Mouse (Mus musculus) embryonic facial prominence, embryonic 14.5 days (tissue): ENCODE measurements at regions not wholly inside any gene's neighbourhood (a gene's known extent, or its start where the extent isn't known, plus 50 kb on each side); places are given as distances from the start of the nearest gene placed in this dataset.

ENCODE experiments used
- ATAC-seq: fragments of 200-750 bp; cut with Nextera tagmentation; 2 replicates; pipeline ENCODE4 v1.8.0; 2017; ENCODE audit warnings: low read depth, moderate number of reproducible peaks, moderate TSS enrichment
- DNase-seq: peaks from one replicate; pipeline ENCODE4 v3.0.0-alpha.2; 2015; ENCODE audit warnings: low spot score
- H3K27ac ChIP-seq: fragments of 300-500 bp; sonication (generic); replicated peaks from 2 replicates; pipeline ENCODE4 v1.5.1; 2014; ENCODE audit warnings: low read depth, mild to moderate bottlenecking, low read length, moderate library complexity
- H3K27me3 ChIP-seq: fragments of 300-500 bp; sonication (generic); replicated peaks from 2 replicates; pipeline ENCODE4 v1.6.1; 2014; ENCODE audit warnings: low read length; ENCODE audit not compliant: control insufficient read depth, insufficient read depth
- H3K36me3 ChIP-seq: fragments of 300-500 bp; sonication (generic); 2 replicates; pipeline ENCODE4 v1.6.1; 2014; ENCODE audit warnings: low read length, mixed read lengths; ENCODE audit not compliant: control insufficient read depth, insufficient read depth
- H3K4me1 ChIP-seq: fragments of 300-500 bp; sonication (generic); 2 replicates; pipeline ENCODE4 v1.6.1; 2014; ENCODE audit warnings: antibody characterized with exemption, low read length; ENCODE audit not compliant: control insufficient read depth, insufficient read depth
- H3K4me2 ChIP-seq: fragments of 300-500 bp; sonication (generic); 2 replicates; pipeline ENCODE4 v1.6.1; 2014; ENCODE audit warnings: low read depth, mild to moderate bottlenecking, low read length, moderate library complexity, mixed read lengths
- H3K4me3 ChIP-seq: fragments of 300-500 bp; sonication (generic); 2 replicates; pipeline ENCODE4 v1.5.1; 2014; ENCODE audit warnings: low read depth, mild to moderate bottlenecking, low read length
- H3K9ac ChIP-seq: fragments of 300-500 bp; sonication (generic); 2 replicates; pipeline ENCODE4 v1.6.1; 2014; ENCODE audit warnings: low read depth, mild to moderate bottlenecking, low read length, moderate library complexity, mixed read lengths
- H3K9me3 ChIP-seq: fragments of 300-500 bp; sonication (generic); 2 replicates; pipeline ENCODE4 v1.6.1; 2016; ENCODE audit warnings: low read length; ENCODE audit not compliant: control insufficient read depth
- WGBS: fragments of 180-500 bp; shearing (Covaris S2); extraction: QIAGEN DNeasy Blood & Tissue Kit; methylation state at CpG from one replicate; pipeline ENCODE4 v1.1.7; 2014; 5-methylcytosine and 5-hydroxymethylcytosine counted together

DNA sequence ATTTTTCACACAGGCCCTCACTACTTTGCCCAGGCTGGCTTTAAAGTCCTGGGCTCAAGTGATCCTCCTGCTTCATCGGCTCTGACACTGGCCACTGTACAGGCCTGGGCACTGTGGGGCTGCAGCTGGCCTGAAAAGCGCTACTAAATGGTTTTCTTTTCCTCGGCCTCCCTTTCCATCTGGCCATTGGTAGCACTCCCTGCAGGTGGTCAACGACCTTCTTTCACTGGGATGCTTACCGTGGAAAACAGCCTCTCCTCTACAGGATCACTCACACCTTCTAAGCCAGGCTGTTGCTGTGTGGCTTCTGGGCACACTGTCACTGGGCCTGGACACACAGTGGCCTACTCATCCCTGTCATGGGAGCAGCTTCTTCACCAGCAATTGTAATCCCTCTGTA, 298.5 kb upstream of the 4930535I16Rik start:
- H3K27me3 ChIP-seq = no peaks in the 10 kb centered on the region
- no peak overlapping the region for H3K27ac ChIP-seq

DNA sequence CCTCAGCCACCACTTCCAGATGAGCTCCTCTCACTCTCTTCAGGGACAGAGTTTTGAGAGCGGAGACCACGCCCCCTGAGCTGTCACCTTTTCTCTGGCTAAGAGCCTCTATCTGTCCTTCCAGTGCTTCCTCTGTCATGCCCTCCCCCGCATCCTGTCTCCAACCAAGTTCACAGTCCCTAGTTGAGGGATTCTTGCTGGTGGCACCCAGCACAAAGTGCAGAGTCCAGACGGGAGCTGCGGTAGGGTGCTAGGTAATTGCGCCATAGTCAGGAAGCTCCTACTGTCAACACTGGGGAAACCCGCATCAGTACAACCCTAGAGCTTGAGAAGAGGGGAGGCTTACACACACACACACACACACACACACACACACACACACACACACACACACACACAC, 297.3 kb upstream of the 4930535I16Rik start:
- Histone ChIP-seq H3K36me3 (no peaks in the 10 kb centered on the region), H3K4me2 (no peak overlapping the region), H3K27me3 (no peaks in the 10 kb centered on the region), H3K9ac (no peak overlapping the region), H3K27ac (no peak overlapping the region), H3K4me3 (no peak overlapping the region), H3K9me3 (no peaks in the 10 kb centered on the region), H3K4me1 (peaks cover 5% of the 10 kb centered on the region)
- no peak for ATAC-seq
- no peak for DNase-seq
- WGBS = 80% methylated on average over 7 of the region's 7 CpGs

More for the DNA sequence above, 298.5 kb upstream of the 4930535I16Rik start:
- no peaks in the 10 kb centered on the region for H3K9me3 ChIP-seq
- no peak overlapping the region for H3K9ac ChIP-seq
- H3K4me3 ChIP-seq = no peak overlapping the region
- H3K4me2 ChIP-seq = no peak overlapping the region
- ATAC-seq = no peak
- no peak for DNase-seq
- H3K36me3 ChIP-seq = no peaks in the 10 kb centered on the region
- 45% methylated on average over 5 of the region's 5 CpGs for WGBS
- H3K4me1 ChIP-seq = peaks cover 5% of the 10 kb centered on the region

DNA sequence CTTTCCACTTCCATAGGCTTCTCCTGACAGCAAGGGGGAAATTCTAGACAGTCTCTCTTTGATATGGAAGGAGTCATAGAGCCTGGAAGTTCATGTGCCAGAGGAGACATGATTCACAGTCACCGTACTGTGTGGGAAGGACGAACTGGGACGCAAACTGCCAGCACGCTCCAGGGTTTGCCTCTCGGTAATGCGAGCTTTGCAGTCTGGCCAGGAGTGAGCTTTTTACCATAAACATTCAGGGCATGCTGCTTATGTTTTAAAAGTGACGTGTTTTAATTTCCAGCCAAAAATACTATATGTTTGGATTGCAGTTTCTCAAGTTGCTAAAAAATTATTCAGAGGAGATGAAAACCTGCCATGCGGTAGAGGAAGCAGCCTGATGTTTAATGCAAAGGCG, 292.3 kb upstream of the 4930535I16Rik start:
- Histone ChIP-seq H3K9ac (no peak overlapping the region), H3K36me3 (no peaks in the 10 kb centered on the region), H3K27me3 (no peaks in the 10 kb centered on the region), H3K9me3 (no peaks in the 10 kb centered on the region), H3K4me3 (no peak overlapping the region), H3K27ac (no peak overlapping the region), H3K4me2 (no peak overlapping the region), H3K4me1 (no peaks in the 10 kb centered on the region)
- no peak for ATAC-seq
- peak; percentile 27 for DNase-seq
- WGBS = 60% methylated on average over 9 of the region's 9 CpGs

DNA sequence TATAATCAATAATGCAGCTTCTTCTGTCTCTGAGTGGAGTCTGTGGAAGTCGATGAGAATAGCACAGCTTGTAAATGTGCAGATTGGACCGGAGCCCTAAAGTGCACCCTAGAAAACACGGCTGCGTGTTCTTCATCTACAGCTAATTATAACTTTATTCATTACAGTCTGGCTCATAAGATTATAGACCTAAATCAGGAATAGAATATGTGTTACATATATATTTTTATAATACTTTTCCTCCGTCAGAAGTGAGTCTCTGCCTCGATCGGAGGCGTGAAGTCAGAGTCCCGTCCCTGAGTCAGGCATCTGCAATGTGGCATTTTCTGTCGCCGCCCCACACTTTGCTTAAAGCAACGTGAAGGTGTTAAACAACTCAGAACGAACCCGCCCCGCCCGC, 288.7 kb upstream of the 4930535I16Rik start:
- ATAC-seq = no peak
- WGBS = 80% methylated on average over 16 of the region's 16 CpGs
- no peak overlapping the region for H3K4me2 ChIP-seq
- DNase-seq = no peak
- 0 out of 2 replicates have a peak, but pooled peaks cover 4% of the 10 kb centered on the region for H3K9me3 ChIP-seq
- no peaks in the 10 kb centered on the region for H3K4me1 ChIP-seq
- H3K9ac ChIP-seq = no peak overlapping the region
- no peak overlapping the region for H3K27ac ChIP-seq
- no peaks in the 10 kb centered on the region for H3K27me3 ChIP-seq
- no peak overlapping the region for H3K4me3 ChIP-seq
- no peaks in the 10 kb centered on the region for H3K36me3 ChIP-seq

DNA sequence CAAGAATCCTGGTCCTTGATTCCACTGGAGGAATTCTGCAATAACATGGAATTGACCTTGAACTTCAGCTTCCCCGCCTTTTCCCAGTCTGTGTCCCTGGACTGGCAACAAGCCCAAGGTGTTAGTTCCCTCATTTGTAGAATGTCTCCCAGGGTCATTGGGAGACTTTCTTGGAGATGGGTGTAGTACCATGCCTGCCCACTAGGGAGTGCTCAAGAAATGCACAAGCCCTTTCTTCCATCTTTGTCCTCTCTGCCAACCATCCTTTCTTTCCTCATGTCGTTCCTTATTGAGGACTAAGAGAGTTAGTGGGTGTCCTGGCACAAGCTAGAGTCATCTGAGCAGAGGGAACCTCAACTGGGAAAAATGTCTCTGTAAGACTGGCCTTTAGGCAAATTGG, 285.9 kb upstream of the 4930535I16Rik start:
- Histone ChIP-seq H3K4me1 (no peaks in the 10 kb centered on the region), H3K36me3 (no peaks in the 10 kb centered on the region), H3K27ac (no peak overlapping the region), H3K9me3 (0 out of 2 replicates have a peak, but pooled peaks cover 4% of the 10 kb centered on the region), H3K9ac (no peak overlapping the region), H3K4me2 (no peak overlapping the region), H3K4me3 (no peak overlapping the region), H3K27me3 (peaks cover 10% of the 10 kb centered on the region)
- no peak for ATAC-seq
- WGBS = 86% methylated on average over 2 of the region's 2 CpGs
- DNase-seq = no peak

DNA sequence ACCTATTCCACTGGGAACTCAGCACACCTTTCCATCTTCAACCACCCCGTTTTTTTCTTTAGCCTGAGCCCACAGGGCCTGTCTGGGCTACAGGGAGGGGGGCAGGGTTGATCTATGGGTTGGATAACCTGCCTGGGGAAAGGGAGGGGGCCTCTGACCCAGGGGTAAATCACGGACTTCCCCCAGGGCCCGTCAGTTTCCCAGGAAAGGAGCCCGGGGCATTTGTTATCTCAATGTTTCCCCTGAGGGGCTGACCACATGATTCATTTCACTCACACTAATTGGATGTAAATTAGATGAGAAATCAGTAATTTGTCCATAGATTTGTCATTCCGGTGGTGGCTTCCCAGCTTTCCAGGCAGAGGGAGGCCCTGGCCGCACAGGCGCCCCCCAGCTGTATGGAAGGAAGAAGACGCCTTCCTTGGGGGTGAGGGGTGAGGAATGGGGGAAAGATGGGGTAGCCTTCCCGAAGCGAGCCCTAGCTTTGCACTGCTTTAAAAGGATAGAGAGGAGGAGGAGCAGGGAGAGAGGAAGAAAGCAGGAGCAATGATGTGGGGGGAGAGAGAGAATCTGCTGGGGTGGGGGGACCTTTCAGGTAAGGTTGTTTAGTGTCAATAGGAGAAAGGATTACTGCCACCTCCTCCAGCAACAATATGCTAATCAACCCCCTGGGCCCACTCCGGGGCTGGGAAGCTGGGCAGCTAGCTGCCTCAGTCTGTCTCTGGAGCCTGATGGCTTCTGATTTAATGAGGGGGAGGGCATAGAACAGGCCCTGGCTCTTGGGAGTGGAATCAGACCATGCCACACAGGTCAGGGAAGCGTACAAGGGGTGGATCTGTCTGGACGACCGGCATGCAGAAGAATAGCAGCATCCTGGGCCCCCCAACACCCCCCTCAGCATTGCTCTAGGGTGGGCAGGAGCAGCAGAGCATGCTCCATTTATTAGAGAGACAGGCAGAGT, 282.3 kb upstream of the 4930535I16Rik start:
- 0 out of 2 replicates have a peak, but pooled peaks cover 4% of the 10 kb centered on the region for H3K9me3 ChIP-seq
- no peak overlapping the region for H3K4me3 ChIP-seq
- 31% methylated on average over 14 of the region's 14 CpGs for whole genome bisulfite sequencing
- H3K27ac ChIP-seq = no peak overlapping the region
- no peaks in the 10 kb centered on the region for H3K36me3 ChIP-seq
- H3K4me1 ChIP-seq = no peaks in the 10 kb centered on the region
- DNase-seq = no peak
- no peak overlapping the region for H3K9ac ChIP-seq
- no peak overlapping the region for H3K4me2 ChIP-seq
- peaks cover 36% of the 10 kb centered on the region for H3K27me3 ChIP-seq
- ATAC-seq = no peak

DNA sequence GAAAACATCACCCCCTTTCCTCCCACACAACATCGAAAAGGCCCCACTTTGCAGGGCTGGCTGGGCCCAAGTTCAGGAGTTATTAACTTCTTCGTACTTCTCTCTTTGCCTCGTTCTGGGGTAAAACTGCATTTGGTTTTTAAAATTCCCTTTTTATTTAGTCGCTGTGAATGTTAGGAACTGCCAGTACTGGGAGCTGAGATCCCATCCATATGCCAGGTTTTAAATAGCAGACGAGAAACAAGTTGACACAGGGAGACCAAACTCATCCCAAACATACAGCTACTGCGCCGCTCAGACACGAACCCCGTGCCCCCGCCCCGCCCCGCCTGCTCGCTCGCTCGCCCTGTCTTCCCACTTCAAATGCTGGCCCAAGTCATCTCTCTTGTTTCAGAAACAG, 281.0 kb upstream of the 4930535I16Rik start:
- WGBS = 56% methylated on average over 15 of the region's 15 CpGs
- Histone ChIP-seq H3K4me2 (no peak overlapping the region), H3K27me3 (peaks cover 36% of the 10 kb centered on the region), H3K4me1 (no peaks in the 10 kb centered on the region), H3K4me3 (no peak overlapping the region), H3K27ac (no peak overlapping the region), H3K9me3 (no peaks in the 10 kb centered on the region), H3K9ac (no peak overlapping the region), H3K36me3 (no peaks in the 10 kb centered on the region)
- ATAC-seq = no peak
- no peak for DNase-seq

DNA sequence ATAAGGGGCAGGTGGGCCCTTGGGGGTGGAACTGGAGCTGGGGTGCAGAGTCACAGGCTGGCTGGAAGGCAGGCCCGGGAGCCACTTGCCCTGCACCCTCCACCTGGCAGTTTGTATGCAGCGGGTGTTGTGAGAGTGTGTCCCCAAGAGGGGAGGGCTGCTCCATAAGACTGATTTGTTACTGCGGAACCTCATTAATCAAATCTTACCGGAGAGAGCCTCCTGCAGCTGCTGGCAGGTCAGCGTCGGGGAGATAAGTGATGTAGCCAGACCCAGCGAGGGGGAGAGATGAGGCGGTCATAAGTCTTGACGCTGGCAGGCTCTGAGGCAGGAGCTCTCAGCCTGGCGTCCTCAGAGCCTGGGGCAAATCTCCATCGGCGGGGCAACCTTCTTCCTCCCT, 278.9 kb upstream of the 4930535I16Rik start:
- no peak for DNase-seq
- Histone ChIP-seq H3K27ac (no peak overlapping the region), H3K9me3 (no peaks in the 10 kb centered on the region), H3K27me3 (peaks cover 46% of the 10 kb centered on the region), H3K4me1 (peaks cover 4% of the 10 kb centered on the region; the same call in 1 of the 2 replicates), H3K9ac (no peak overlapping the region), H3K4me3 (no peak overlapping the region), H3K4me2 (no peak overlapping the region), H3K36me3 (no peaks in the 10 kb centered on the region)
- WGBS = 29% methylated on average over 12 of the region's 12 CpGs
- no peak for ATAC-seq
